Mouse (Mus musculus) heart, adult 18-20 months (tissue): ENCODE measurements at regions not wholly inside any gene's neighbourhood (a gene's known extent, or its start where the extent isn't known, plus 50 kb on each side); places are given as distances from the start of the nearest gene placed in this dataset.

Source experiments
- DNase-seq, 2 experiments: peaks; one replicate each; pipeline ENCODE4 v3.0.0; 2021 to 2022; ENCODE audit warnings: mixed read lengths in 1 of 2

DNA sequence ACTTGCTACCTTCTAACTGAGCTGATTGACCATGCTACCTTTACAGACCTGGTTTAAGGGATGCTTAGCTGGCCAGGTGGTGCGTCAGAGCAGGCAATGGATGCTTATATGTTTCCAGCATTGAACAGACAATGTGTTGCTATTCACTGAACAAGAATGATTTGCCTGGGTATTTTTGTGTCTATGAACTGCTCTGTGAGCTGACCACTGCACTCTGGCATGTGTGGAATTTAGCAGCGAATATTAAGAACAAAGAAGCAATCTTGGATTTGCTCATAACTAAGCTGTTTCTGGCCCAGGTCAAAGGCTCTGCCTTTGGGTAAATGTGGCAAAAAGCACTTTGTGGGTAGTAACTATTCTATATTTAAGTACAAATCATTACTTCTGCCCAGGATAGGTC lies 58.3 kb upstream of the Ccdc39 start:
- DNase-seq: no peak

DNA sequence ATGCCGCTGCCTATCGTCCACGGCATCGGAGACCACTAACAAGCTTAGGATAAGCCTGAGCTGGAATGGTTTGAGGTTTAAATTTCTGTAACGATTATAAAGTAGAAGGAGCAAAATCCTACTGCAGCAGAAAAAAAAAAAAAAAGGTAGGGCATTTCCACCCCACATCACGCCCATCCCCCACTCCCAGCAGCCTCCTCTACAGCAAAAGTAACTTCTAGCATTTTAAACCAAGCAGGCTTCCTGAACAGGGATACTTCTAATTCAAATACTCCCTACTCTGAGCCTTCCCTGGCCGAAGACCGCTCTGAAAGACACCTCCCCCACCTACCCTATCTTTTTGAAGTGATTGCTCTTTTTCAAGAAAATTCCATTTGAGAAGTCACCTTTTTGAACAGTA lies 59.2 kb upstream of the Ccdc39 start:
- DNase-seq: no peak

DNA sequence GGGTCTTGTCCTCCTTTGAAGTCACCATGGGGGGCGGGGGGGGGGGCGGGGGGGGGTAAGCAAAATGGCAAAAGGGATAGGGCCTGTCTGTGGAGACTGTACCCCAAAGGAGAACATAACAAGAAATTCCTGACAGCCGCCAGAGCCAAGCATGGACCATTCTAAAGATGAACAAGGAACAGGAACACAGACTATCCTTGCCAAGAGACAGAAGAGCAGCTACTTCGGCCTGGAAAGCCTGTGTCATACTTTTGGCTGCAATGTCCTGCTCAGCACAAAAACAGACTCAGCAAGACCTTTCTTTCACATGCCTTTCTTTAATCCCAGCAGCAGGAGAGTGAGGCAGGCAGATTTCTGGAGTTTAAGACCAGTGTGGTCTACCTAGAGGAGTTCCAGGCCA lies 59.7 kb upstream of the Ccdc39 start:
- no peak for DNase-seq

DNA sequence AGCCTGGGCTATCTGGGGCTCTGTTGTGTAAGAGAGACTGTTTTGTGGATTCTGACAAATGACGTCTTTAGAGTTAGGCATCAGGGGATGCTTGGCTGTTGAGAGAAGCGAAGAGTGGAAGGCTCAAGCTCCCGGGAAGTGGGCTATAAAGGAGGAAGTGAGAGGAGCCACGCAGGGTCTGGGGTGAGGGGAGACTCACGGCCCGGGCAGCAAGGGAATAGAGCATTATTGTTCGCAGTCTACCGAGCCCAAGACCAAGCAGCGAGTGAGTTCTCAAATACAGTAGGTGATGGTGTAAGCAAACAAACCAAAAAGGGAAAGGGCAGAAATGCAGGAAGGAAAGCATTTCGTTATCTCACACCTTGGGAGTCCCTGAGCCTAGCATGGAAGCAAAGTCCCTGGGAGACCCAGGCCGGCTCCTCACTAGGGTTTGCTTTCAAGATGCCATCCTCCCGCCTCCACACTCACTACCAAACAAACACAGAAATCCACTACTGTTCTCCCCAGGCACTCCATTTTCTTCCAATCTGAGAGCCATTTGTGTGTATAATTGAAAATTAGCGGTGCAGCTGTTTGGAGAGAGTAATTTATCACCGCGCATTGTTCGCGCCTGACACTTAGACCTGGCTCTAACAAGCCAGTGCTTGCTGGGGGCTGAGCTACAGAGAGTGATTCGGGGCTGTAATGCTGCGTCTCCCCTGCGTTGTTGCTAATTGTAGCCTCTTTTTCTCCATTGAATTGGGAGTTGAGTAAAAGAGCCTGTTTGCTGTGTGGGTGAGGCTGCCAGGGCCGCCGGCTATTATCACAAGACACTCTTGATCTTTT lies 61.0 kb upstream of the Ccdc39 start:
- no peak for DNase-seq

DNA sequence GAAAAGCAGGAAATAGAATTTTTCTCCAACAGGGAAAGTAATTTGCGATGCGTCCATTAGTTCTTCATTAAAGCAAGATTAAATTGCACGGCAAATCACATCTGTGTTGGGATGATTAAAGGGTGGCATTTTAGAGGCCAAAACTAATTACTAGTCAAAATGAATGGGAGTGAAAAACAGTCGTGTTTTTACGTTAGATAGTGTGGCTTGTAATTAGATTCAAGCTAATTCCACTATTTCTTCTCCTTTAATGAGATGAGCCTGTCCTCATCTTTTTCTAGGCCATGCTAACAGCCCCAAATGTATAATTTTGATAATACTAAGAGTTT lies 61.5 kb upstream of the Ccdc39 start:
- DNase-seq: no peak

DNA sequence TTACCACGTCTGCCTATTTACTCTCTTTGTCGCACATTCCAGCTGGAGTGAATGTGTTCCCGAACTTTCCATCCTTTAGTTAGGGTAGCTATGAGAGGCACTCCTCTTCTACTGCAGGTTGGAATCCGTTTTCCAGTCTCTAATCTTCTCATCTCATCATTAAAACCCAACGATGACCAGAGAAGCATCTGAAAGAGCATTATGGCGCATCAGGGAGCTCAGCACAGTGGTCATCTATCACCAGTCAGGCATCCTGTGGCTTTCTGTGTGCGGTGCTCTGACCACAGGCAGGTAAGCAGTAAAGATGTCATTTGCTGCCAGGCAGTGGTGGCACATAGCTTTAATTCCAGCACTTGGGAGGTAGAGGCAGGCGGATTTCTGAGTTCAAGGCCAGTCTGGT lies 63.0 kb upstream of the Ccdc39 start:
- DNase-seq: no peak

DNA sequence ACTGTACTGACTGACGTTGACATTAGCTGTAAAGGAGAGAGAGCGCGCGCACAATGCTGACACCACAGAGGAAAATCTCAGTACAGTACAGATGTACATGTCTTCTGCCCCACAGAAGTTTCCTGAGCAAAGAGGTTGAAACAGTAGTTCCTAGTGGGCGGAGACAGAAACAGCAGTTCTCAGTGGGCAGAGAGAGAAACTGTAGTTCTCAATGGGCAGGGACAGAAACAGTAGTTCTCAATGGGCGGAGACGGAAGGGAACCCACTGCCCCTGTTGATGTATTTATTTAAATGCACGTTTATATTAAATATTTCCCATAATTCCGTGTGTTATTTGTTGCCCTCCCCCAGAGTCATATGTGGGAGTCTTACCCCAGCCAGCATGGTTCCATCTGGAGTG lies 67.4 kb upstream of the Ccdc39 start:
- DNase-seq: no peak

DNA sequence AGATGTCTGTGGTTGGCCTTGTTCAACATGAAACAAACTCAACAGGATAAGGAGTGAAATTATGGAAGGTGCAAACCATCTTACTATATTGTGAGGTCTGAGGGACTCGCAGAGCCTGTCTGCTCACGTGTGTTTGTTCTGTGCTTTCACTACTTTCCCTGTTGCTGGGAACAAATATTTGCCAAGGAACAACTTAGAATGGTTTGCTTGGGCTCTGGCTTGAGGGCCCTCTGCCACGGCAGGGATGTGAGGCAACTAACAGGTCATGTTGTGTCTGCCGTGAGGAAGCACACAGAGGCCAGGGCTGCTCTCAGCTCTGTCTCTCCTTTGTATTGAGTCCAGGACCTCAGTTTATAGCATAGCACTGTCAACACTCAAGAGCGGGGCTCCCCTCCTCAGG lies 69.4 kb upstream of the Ccdc39 start:
- no peak for DNase-seq

DNA sequence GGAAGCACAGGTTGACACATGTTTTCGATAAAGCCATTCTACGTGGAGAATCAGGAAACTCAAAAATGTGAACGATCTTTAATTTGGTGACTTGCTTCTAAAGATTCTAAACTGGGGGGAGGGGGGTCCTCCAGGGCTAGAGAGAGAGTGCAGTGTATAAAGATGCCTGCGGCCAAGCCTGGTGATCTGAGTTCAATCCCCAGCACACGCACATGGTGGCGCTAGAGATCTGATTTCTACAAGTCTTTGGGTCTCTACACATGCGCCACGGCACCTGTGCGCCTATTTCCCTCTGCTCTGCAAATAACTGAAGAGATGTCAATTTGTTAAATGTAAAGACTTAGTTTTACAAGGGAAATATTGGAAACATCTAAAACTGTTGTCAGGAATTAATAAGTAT lies 70.3 kb upstream of the Ccdc39 start:
- no peak for DNase-seq

DNA sequence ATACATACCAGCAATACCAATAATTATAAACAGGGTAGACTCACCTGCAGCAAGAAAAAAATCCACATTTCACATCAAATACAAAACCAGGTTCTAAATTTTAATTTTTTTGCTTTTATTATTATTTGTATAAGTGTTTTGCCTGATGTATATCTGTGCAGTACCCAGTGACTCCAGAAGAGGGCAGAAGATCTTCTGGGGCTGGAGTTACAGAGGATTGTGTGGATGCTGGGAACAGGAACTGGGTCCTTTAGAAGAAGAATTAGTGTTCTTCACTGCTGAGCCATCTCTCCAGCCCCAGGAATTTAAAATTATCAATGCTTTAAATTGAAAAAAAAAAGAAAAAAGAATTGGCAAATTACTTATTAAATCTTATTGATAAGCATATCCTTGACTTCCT lies 71.7 kb upstream of the Ccdc39 start:
- DNase-seq: no peak

DNA sequence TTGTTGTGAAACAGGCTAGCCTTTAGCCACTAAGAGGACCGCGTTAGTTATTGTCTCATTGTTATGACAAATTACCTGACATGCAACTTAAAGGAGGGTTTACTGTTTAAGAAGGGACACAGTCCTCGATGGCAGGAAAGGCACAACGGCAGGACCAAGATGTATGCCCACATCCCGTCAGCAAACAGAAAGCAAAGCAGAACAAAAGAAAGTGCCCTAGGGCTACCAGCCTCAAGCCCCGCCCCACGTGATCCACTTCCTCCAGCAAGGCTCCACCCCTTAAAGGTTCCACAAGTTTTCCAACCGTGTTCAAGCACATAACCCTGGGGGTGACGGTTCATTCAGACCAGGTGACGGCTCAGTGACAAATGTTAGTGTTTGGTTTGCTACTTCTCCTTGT lies 72.2 kb upstream of the Ccdc39 start:
- no peak for DNase-seq

DNA sequence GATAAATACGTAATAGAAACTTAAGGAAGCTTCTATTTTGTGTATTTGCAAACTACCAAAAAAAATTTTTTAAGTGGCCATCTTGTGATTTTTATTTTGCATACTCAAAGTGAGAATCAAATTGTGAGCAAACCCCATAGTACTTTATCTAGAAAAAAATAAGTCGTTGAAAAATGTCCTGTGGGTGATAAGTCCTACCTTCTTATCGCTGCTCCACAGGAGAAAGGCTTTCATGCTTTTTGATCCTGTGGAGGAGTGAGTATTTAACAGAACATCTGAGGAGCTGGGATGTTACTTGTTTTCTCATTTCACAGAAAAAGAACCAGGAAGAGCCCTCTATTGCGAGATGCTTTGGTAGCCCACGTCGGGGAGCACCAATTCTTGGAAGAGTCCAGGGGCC lies 72.7 kb upstream of the Ccdc39 start:
- no peak for DNase-seq

DNA sequence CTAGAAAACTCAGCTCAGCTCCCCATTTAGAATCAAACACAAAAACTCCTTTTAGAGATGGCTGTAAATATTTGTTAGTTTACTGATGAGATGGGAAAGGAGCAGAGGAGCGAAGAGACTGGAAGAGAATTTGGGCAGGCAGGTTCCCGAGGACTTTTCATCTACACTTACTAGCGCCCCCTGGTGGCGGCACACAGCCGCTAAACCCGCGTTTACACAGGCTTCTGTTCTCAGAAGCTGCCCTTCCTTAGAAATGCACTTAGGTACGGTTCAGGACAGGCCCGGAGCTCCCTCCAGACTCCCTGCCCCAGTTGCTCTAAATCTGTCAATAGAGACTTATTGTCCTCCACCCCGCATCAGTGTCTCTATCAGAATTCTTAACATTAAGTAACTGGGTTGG lies 74.7 kb upstream of the Ccdc39 start:
- DNase-seq: peak; percentile 28 to 82

DNA sequence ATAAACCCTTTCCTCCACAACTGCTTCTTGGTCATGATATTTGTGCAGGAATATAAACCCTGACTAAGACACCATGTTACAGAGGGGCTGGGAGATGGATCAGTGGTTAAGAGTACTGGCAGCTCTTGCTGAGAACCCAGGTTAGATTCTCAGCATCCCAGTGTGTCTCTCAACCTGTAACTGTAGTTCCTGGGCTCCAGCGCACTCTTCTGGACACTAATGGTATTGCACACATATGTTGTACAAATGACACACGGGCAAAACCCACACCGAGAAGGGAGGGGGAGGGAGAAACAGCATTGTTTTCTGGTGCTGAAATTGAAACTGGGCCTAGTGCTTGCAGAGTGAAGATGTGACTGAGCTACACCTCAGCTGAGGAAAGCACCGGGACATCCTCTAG lies 81.0 kb upstream of the Ccdc39 start:
- DNase-seq: no peak

DNA sequence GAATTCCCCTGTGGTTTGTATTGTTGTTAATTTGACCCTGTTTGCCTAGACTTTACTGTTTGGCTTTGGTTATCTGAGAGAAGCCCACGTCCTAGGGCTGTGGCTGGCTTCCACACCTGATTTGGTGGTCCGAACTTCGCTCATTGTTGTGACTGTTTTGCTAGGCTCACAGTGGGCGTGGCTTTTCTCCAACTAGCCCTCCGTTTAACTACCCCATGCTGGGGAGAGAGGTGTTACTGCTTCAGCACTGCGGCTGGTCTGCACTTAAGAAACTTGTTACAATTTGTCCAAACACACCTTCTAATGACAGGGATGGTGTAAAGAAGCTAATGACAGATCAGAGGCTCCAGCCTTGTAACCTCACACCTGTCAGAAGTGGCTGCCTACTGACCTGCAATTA lies 64.7 kb upstream of the Fxr1 start:
- no peak for DNase-seq

DNA sequence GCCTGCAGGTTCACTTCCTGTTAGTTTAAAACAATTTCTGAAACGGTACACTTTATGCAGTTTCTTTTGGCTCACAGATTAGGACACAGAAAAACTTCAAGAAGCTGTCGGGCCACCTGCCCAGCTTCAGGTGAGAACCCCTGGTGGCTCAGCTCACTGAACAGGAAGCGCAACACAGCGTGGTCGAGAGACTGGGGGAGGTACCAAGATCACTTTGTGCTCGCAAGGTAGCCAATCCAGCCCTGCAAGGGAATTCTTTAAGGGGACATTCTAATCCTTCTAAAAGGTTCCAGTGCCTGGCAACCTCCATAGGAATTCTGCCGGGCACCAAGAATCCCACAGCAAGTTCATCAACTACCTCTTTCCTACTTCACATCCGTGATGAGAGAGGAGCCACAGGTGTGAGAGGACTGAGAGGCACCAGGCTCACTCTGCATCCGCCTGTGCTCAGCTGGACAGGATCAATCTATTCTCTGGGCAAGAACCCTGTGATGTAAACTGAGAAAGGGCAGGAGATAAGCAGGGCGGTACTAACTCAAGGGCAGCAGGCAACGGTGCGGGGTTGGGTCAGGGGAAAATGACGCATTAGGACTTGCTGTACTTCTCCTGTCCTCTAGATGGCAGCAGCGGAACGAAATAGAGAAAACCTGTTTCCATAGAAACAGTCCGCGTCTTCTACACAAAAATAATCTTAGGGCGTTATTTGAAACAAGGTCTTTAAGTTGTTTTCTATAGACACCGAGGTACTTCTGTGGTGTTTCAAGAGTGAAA lies 63.7 kb upstream of the Fxr1 start:
- DNase-seq: peak; percentile 62 to 84

DNA sequence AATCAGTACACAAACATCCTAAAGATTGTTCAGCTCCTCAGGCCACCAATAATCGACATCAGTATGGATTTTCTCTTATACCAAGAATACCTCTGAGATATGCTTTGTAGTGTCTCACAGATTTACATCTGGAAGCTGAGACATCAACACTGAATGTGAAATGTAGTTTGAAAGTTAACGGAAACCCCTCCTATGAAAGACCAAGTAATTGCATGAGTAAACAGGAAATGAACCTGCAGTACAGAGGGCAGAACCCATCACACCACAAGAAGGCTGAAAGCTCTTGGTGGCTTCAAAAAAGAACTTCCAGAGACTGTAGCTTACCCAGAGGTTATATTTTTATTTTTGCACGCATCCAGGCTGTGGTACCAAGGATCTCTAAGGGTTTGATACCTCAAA lies 63.1 kb upstream of the Fxr1 start:
- no peak for DNase-seq

DNA sequence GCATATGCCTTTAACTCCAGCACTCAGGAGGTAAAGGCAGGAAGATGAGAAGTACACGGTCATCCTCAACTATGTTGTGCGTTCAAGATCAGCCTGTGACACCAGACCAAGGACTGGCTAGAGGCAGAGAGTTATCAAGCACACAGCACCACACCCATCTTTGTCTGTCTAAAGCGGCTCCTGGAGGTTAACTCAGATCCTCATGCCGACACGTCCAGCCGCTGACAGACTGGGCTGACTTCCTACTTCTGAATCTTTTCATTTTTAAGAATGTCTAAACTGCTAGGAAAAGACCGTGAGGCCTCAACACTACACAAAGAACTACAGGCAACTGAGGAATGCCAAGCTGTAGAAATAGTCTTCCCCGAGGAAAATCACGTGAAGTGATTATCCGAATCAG lies 62.1 kb upstream of the Fxr1 start:
- no peak for DNase-seq

DNA sequence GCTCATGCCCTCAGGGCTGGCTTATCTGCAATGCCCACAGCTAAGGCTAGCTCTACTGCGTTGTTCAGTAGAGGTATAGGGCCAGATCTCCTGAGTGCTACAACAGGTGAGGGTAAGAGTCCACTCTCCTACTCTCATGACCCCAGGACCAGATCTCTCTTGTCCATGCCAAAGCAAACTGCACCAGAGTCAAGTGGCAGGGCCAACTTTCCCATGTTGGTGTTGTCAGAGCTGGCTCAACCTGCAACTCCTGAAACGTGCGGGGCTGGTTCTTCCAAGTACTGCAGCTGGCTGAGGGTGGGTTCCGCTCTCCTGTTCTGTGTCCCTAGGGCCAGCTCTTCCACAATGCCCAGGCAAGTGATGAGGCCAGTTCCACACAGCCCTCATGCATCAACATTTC lies 61.5 kb upstream of the Fxr1 start:
- no peak for DNase-seq

DNA sequence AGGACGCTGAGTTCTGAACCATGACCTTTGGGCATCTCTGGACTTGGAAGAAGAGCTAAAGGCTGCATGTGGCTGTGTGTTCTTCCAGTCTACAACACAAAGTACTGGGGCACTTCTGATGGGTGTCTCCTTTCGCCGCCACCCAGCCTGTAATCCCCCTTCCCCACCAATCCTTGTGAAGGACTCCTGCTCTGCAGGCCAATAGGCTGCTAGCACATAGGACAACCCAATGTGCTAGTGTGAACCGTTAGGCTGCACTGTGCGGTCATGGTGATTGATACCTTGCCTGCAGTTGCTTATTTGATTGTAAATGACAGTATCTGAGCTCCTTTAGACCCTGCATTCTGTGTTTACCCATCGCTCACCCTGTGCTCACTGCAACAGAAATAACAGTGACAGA lies 59.5 kb upstream of the Fxr1 start:
- DNase-seq: no peak

DNA sequence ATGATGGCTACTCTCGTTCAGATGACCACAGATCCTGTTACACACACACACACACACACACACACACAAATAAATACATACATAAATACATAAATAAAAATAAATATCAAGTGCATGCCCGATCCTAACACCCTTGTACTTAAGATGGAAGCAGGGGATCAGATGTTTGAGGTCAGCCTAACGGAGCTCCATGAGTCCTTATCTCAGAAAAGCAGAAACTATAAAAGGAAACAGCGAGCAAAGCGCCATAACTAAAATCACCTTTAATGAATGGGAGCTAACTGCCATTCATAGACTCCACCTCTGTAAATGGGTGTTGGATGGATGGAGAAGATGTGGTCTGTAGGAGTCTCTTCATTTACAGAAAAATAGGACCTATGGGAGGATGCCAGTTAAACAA lies 56.8 kb upstream of the Fxr1 start:
- no peak for DNase-seq

DNA sequence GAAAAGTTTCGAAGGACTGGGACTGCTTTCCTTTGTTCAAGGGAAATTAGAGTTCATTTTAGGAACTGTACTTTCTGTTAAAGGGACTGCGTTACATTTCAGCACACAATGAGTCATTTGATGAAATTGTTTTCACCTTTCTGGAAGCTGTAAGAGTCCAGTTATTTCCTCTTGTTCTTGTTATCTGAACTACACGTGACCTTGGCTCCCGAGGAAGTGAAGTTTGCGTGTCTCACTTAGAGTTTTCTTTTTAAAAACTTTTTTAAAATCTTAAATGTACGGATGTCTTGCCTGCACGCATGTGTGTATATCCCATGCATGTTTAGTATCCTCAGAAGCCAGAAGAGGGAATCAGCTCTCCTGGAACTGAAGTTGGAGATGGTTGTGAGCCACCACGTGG lies 52.6 kb upstream of the Fxr1 start:
- no peak for DNase-seq
